Mouse (Mus musculus) lung, adult 18-20 months (tissue): ENCODE measurements around the gene Bcat2.

Experiments used
- DNase-seq, 2 experiments: peaks; one replicate each; pipeline ENCODE4 v3.0.0; 2022; ENCODE audit warnings: mixed read lengths in 2 of 2

Gene Bcat2

GRCm38 (mm10) chr7:45550821-45551511 is 19.0 kb upstream of the Bcat2 start:
- DNase-seq = no peak

GRCm38 (mm10) chr7:45551512-45551883 is 18.5 kb upstream of the Bcat2 start:
- DNase-seq = no peak

- DNase-seq = no peak
These were observed 16.4 kb upstream of the Bcat2 start for GRCm38 (mm10) chr7:45553519-45553918.

- no peak for DNase-seq
These were observed 16.0 kb upstream of the Bcat2 start for GRCm38 (mm10) chr7:45553990-45554389.

- DNase-seq = no peak
These were observed 15.2 kb upstream of the Bcat2 start, which contains the start of gene Hsd17b14 for GRCm38 (mm10) chr7:45554744-45555143. Hsd17b14 (plus strand) TSS chr7:45554893.

- peak; percentile 83 to 88 for DNase-seq
These were observed 14.2 kb upstream of the Bcat2 start for GRCm38 (mm10) chr7:45555787-45556186.

GRCm38 (mm10) chr7:45558907-45559306 is 11.0 kb upstream of the Bcat2 start:
- peak; percentile 51 to 72 for DNase-seq

- DNase-seq = no peak
These were observed 9.7 kb upstream of the Bcat2 start for GRCm38 (mm10) chr7:45560241-45560640.

GRCm38 (mm10) chr7:45560843-45561623 is 8.9 kb upstream of the Bcat2 start:
- DNase-seq = peak; percentile 79 to 84

GRCm38 (mm10) chr7:45561624-45562520 is 8.1 kb upstream of the Bcat2 start:
- no peak for DNase-seq

- DNase-seq = no peak
These were observed 5.1 kb upstream of the Bcat2 start for GRCm38 (mm10) chr7:45564811-45565210.

GRCm38 (mm10) chr7:45565446-45565845 is 4.5 kb upstream of the Bcat2 start:
- DNase-seq = no peak

GRCm38 (mm10) chr7:45567112-45567779 is 2.7 kb upstream of the Bcat2 start:
- DNase-seq = no peak

- peak; percentile 97 to 98 for DNase-seq
These were observed 2.0 kb upstream of the Bcat2 start for GRCm38 (mm10) chr7:45567780-45568516.

- no peak for DNase-seq
These were observed 1.1 kb upstream of the Bcat2 start for GRCm38 (mm10) chr7:45568601-45569473.

GRCm38 (mm10) chr7:45571966-45572365 is 2.0 kb downstream of the Bcat2 start:
- DNase-seq = no peak

- no peak for DNase-seq
These were observed 4.0 kb downstream of the Bcat2 start for GRCm38 (mm10) chr7:45573954-45574353.

- no peak for DNase-seq
These were observed 4.8 kb downstream of the Bcat2 start for GRCm38 (mm10) chr7:45574472-45575379.

- no peak for DNase-seq
These were observed 16.0 kb downstream of the Bcat2 start for GRCm38 (mm10) chr7:45585923-45586322.
